Mouse (Mus musculus): ENCODE measurements around the gene Tmppe. TPM values are rescaled to one million over a fixed set of nuclear protein-coding genes. Genes with fewer than 3 reads are reported as not detected.

The Tmppe gene
- polyA plus RNA-seq, 1 experiment from 2014 or later, result 25.7 TPM

GRCm38 (mm10) chr9:114377168-114377567 is 23.7 kb upstream of the Tmppe start:
- ATAC-seq, result no peak
- Histone ChIP-seq H3K4me2 (replicated peaks; ENCODE audit: low read depth) (no peak overlapping the region), H3K27me3 (replicated peaks; ENCODE audit: control insufficient read depth, insufficient read depth, low read length) (no peaks in the 10 kb centered on the region), H3K4me1 (replicated peaks; ENCODE audit: control insufficient read depth, insufficient read depth, low read length) (no peaks in the 10 kb centered on the region), H3K27ac (ENCODE audit: low read depth, low read length) (no peak overlapping the region), H3K36me3 (ENCODE audit: control insufficient read depth, insufficient read depth) (peaks cover 16% of the 10 kb centered on the region), H3K9ac (ENCODE audit: low read depth, low read length) (no peak overlapping the region), H3K4me3 (ENCODE audit: low read depth, low read length) (no peak overlapping the region), H3K9me3 (ENCODE audit: control insufficient read depth) (no peaks in the 10 kb centered on the region)
- TF ChIP-seq CTCF (IDR thresholded peaks at IDR 0.05; ENCODE audit: low read depth), result no peak
- 86% methylated on average over 10 of the region's 10 CpGs for WGBS

GRCm38 (mm10) chr9:114379871-114380270 is 21.0 kb upstream of the Tmppe start:
- WGBS, result 41% methylated on average over 12 of the region's 12 CpGs
- peak overlapping the region; percentile 22; the same call in 1 of the 2 replicates for H3K9ac ChIP-seq (ENCODE audit: low read depth, low read length)
- H3K4me3 ChIP-seq (ENCODE audit: low read depth, low read length), result no peak overlapping the region
- peak; percentile 70 for ATAC-seq
- H3K4me1 ChIP-seq (replicated peaks; ENCODE audit: control insufficient read depth, insufficient read depth, low read length), result 0 out of 2 replicates have a peak, but pooled peaks cover 3% of the 10 kb centered on the region
- TF ChIP-seq CTCF (IDR thresholded peaks at IDR 0.05; ENCODE audit: low read depth), result no peak
- no peaks in the 10 kb centered on the region for H3K27me3 ChIP-seq (replicated peaks; ENCODE audit: control insufficient read depth, insufficient read depth, low read length)
- H3K9me3 ChIP-seq (ENCODE audit: control insufficient read depth), result no peaks in the 10 kb centered on the region
- H3K36me3 ChIP-seq (ENCODE audit: control insufficient read depth, insufficient read depth), result peaks cover 21% of the 10 kb centered on the region
- peak overlapping the region; percentile 80 for H3K27ac ChIP-seq (ENCODE audit: low read depth, low read length)
- H3K4me2 ChIP-seq (replicated peaks; ENCODE audit: low read depth), result no peak overlapping the region

GRCm38 (mm10) chr9:114380881-114381733 is 19.8 kb upstream of the Tmppe start:
- Histone ChIP-seq H3K27me3 (replicated peaks; ENCODE audit: control insufficient read depth, insufficient read depth, low read length) (no peaks in the 10 kb centered on the region), H3K4me1 (replicated peaks; ENCODE audit: control insufficient read depth, insufficient read depth, low read length) (0 out of 2 replicates have a peak, but pooled peaks cover 7% of the 10 kb centered on the region), H3K4me2 (replicated peaks; ENCODE audit: low read depth) (no peak overlapping the region), H3K27ac (ENCODE audit: low read depth, low read length) (no peak overlapping the region), H3K4me3 (ENCODE audit: low read depth, low read length) (no peak overlapping the region), H3K9ac (ENCODE audit: low read depth, low read length) (no peak overlapping the region), H3K9me3 (ENCODE audit: control insufficient read depth) (no peaks in the 10 kb centered on the region), H3K36me3 (ENCODE audit: control insufficient read depth, insufficient read depth) (peaks cover 26% of the 10 kb centered on the region)
- ATAC-seq, result no peak
- peak; percentile 73 for TF ChIP-seq CTCF (IDR thresholded peaks at IDR 0.05; ENCODE audit: low read depth)
- WGBS, result 69% methylated on average over 17 of the region's 17 CpGs

GRCm38 (mm10) chr9:114382936-114383710 is 17.8 kb upstream of the Tmppe start:
- Histone ChIP-seq H3K9me3 (ENCODE audit: control insufficient read depth) (no peaks in the 10 kb centered on the region), H3K36me3 (ENCODE audit: control insufficient read depth, insufficient read depth) (peaks cover 16% of the 10 kb centered on the region; the same call in 1 of the 2 replicates), H3K4me3 (ENCODE audit: low read depth, low read length) (no peak overlapping the region), H3K27ac (ENCODE audit: low read depth, low read length) (peak overlapping the region; percentile 68), H3K27me3 (replicated peaks; ENCODE audit: control insufficient read depth, insufficient read depth, low read length) (no peaks in the 10 kb centered on the region), H3K9ac (ENCODE audit: low read depth, low read length) (no peak overlapping the region), H3K4me1 (replicated peaks; ENCODE audit: control insufficient read depth, insufficient read depth, low read length) (0 out of 2 replicates have a peak, but pooled peaks cover 7% of the 10 kb centered on the region), H3K4me2 (replicated peaks; ENCODE audit: low read depth) (no peak overlapping the region; the same call in 1 of the 2 replicates)
- ATAC-seq, result peak; percentile 75
- TF ChIP-seq CTCF (IDR thresholded peaks at IDR 0.05; ENCODE audit: low read depth), result peak; percentile 12; the same call in 1 of the 2 replicates
- WGBS, result 46% methylated on average over 17 of the region's 17 CpGs

GRCm38 (mm10) chr9:114384691-114385090 is 16.2 kb upstream of the Tmppe start:
- H3K9me3 ChIP-seq (ENCODE audit: control insufficient read depth), result no peaks in the 10 kb centered on the region
- no peak for ATAC-seq
- H3K9ac ChIP-seq (ENCODE audit: low read depth, low read length), result no peak overlapping the region
- peak overlapping the region; percentile 78 for H3K27ac ChIP-seq (ENCODE audit: low read depth, low read length)
- 0 out of 2 replicates have a peak, but pooled peaks cover 11% of the 10 kb centered on the region for H3K4me1 ChIP-seq (replicated peaks; ENCODE audit: control insufficient read depth, insufficient read depth, low read length)
- WGBS, result 93% methylated on average over 24 of the region's 24 CpGs
- H3K4me2 ChIP-seq (replicated peaks; ENCODE audit: low read depth), result no peak overlapping the region
- TF ChIP-seq CTCF (IDR thresholded peaks at IDR 0.05; ENCODE audit: low read depth), result 0 out of 2 replicates have a peak, but pooled peaks have one; percentile 19
- peaks cover 15% of the 10 kb centered on the region; the same call in 1 of the 2 replicates for H3K36me3 ChIP-seq (ENCODE audit: control insufficient read depth, insufficient read depth)
- no peaks in the 10 kb centered on the region for H3K27me3 ChIP-seq (replicated peaks; ENCODE audit: control insufficient read depth, insufficient read depth, low read length)
- no peak overlapping the region for H3K4me3 ChIP-seq (ENCODE audit: low read depth, low read length)

- no peak overlapping the region for H3K9ac ChIP-seq (ENCODE audit: low read depth, low read length)
- ATAC-seq, result no peak
- no peaks in the 10 kb centered on the region for H3K27me3 ChIP-seq (replicated peaks; ENCODE audit: control insufficient read depth, insufficient read depth, low read length)
- 86% methylated on average over 10 of the region's 10 CpGs for WGBS
- no peak for TF ChIP-seq CTCF (IDR thresholded peaks at IDR 0.05; ENCODE audit: low read depth)
- H3K9me3 ChIP-seq (ENCODE audit: control insufficient read depth), result no peaks in the 10 kb centered on the region
- peak overlapping the region; percentile 78 for H3K27ac ChIP-seq (ENCODE audit: low read depth, low read length)
- H3K36me3 ChIP-seq (ENCODE audit: control insufficient read depth, insufficient read depth), result peaks cover 15% of the 10 kb centered on the region; the same call in 1 of the 2 replicates
- H3K4me2 ChIP-seq (replicated peaks; ENCODE audit: low read depth), result no peak overlapping the region
- H3K4me1 ChIP-seq (replicated peaks; ENCODE audit: control insufficient read depth, insufficient read depth, low read length), result 0 out of 2 replicates have a peak, but pooled peaks cover 11% of the 10 kb centered on the region
- H3K4me3 ChIP-seq (ENCODE audit: low read depth, low read length), result no peak overlapping the region
Measured at GRCm38 (mm10) chr9:114385160-114385559, 15.7 kb upstream of the Tmppe start.

All from intestine, postnatal 0 days (tissue).